Mouse (Mus musculus): ENCODE measurements around the gene Usp6nl. TPM values are rescaled to one million over a fixed set of nuclear protein-coding genes. Genes with fewer than 3 reads are reported as not detected.
A peak's percentile ranks its signal among the peaks of the same experiment; 100 is the strongest.

Gene Usp6nl
- total and polyA plus RNA-seq, 3 experiments, result 8.9 to 67.1 (median 24.8) TPM

GRCm38 (mm10) chr2:6336013-6336412 is 13.5 kb downstream of the Usp6nl start:
- no peaks in the 10 kb centered on the region for H3K27me3 ChIP-seq (ENCODE audit: control insufficient read depth in 1 of 2, insufficient read depth in 2 of 2, low read length in 2 of 2)
- peak; percentile 47; the same call in 1 of the 2 replicates for TF ChIP-seq GATA1 (IDR thresholded peaks at IDR 0.05; ENCODE audit: low read depth, low read length)
- TF ChIP-seq EP300 (IDR thresholded peaks at IDR 0.05; ENCODE audit: low read depth in 1 of 2, low read length in 2 of 2), result peak; percentile 47 to 61; a peak in 3 of 4 replicates
- TF ChIP-seq ETS1 (IDR thresholded peaks at IDR 0.05; ENCODE audit: low read depth, low read length), result peak; percentile 66
- TF ChIP-seq E2F4 (IDR thresholded peaks at IDR 0.05; ENCODE audit: borderline replicate concordance, low read depth, low read length), result no peak
- peak; percentile 65 for DNase-seq (ENCODE audit: low read depth, low spot score)
- peak overlapping the region; percentile 34 for H3K9ac ChIP-seq (ENCODE audit: control insufficient read depth, low read depth, low read length, poor library complexity, severe bottlenecking)
- H3K79me2 ChIP-seq (ENCODE audit: control insufficient read depth, insufficient read depth, low read length, poor library complexity), result peaks cover 53% of the 10 kb centered on the region
- peak overlapping the region in 1 of 2 experiments; percentile 15; a peak in 2 of 4 replicates for H3K4me3 ChIP-seq (ENCODE audit: control insufficient read depth in 1 of 2, insufficient read depth in 1 of 2, low read depth in 2 of 2, low read length in 2 of 2)
- H3K27ac ChIP-seq (ENCODE audit: control insufficient read depth, low read depth, low read length), result peak overlapping the region; percentile 80
- H3K9me3 ChIP-seq (replicated peaks; ENCODE audit: insufficient read depth, low read length), result no peaks in the 10 kb centered on the region
- peaks cover 44 to 62% of the 10 kb centered on the region in 2 experiments for H3K4me1 ChIP-seq (ENCODE audit: control insufficient read depth in 1 of 2, insufficient read depth in 2 of 2, low read length in 2 of 2)
- peaks cover 11 to 67% of the 10 kb centered on the region in 2 experiments for H3K36me3 ChIP-seq (ENCODE audit: control insufficient read depth in 1 of 2, insufficient read depth in 2 of 2, low read length in 2 of 2)

- Histone ChIP-seq H3K4me1 (ENCODE audit: control insufficient read depth in 1 of 2, insufficient read depth in 2 of 2, low read length in 2 of 2) (peaks cover 41 to 58% of the 10 kb centered on the region in 2 experiments), H3K79me2 (ENCODE audit: control insufficient read depth, insufficient read depth, low read length, poor library complexity) (peaks cover 55% of the 10 kb centered on the region), H3K9ac (ENCODE audit: control insufficient read depth, low read depth, low read length, poor library complexity, severe bottlenecking) (peak overlapping the region; percentile 20), H3K27me3 (ENCODE audit: control insufficient read depth in 1 of 2, insufficient read depth in 2 of 2, low read length in 2 of 2) (no peaks in the 10 kb centered on the region), H3K36me3 (ENCODE audit: control insufficient read depth in 1 of 2, insufficient read depth in 2 of 2, low read length in 2 of 2) (peaks cover 11 to 62% of the 10 kb centered on the region in 2 experiments), H3K9me3 (replicated peaks; ENCODE audit: insufficient read depth, low read length) (no peaks in the 10 kb centered on the region), H3K4me3 (ENCODE audit: control insufficient read depth in 1 of 2, insufficient read depth in 1 of 2, low read depth in 2 of 2, low read length in 2 of 2) (peak overlapping the region in 1 of 2 experiments; percentile 15; a peak in 2 of 4 replicates), H3K27ac (ENCODE audit: control insufficient read depth, low read depth, low read length) (peak overlapping the region; percentile 80)
- no peak for DNase-seq (ENCODE audit: low read depth, low spot score)
- no peak for TF ChIP-seq USF2 (IDR thresholded peaks at IDR 0.05; ENCODE audit: borderline replicate concordance in 1 of 2, insufficient read depth in 1 of 2, low read depth in 1 of 2, low read length in 2 of 2)
- no peak for TF ChIP-seq SMC3 (IDR thresholded peaks at IDR 0.05; ENCODE audit: low read depth, low read length)
- no peak for TF ChIP-seq HCFC1 (IDR thresholded peaks at IDR 0.05; ENCODE audit: low read depth, low read length)
- TF ChIP-seq MYC (IDR thresholded peaks at IDR 0.05; ENCODE audit: low read depth, low read length), result no peak
- TF ChIP-seq KAT2A (conservative IDR thresholded peaks at IDR 0.05; ENCODE audit: low read depth, low read length), result no peak
- TF ChIP-seq POLR2AphosphoS5 (IDR thresholded peaks at IDR 0.05; ENCODE audit: borderline replicate concordance, low read depth, low read length), result no peak
- no peak for TF ChIP-seq MYB (IDR thresholded peaks at IDR 0.05; ENCODE audit: low read depth, low read length)
- no peak for TF ChIP-seq MAZ (IDR thresholded peaks at IDR 0.05; ENCODE audit: low read depth, low read length)
- TF ChIP-seq ZC3H11A (IDR thresholded peaks at IDR 0.05; ENCODE audit: low read depth, low read length), result no peak
- no peak for TF ChIP-seq TAL1 (IDR thresholded peaks at IDR 0.05; ENCODE audit: low read length)
- TF ChIP-seq NELFE (IDR thresholded peaks at IDR 0.05; ENCODE audit: low read depth, low read length), result no peak
- 0 out of 2 replicates have a peak, but pooled peaks have one; percentile 30 for TF ChIP-seq TCF12 (IDR thresholded peaks at IDR 0.05; ENCODE audit: low read depth, low read length)
- no peak for TF ChIP-seq MAFK (IDR thresholded peaks at IDR 0.05; ENCODE audit: borderline replicate concordance, low read depth, low read length)
- TF ChIP-seq ZKSCAN1 (IDR thresholded peaks at IDR 0.05; ENCODE audit: low read depth, low read length), result no peak
- TF ChIP-seq E2F4 (IDR thresholded peaks at IDR 0.05; ENCODE audit: borderline replicate concordance, low read depth, low read length), result no peak
- TF ChIP-seq NRF1 (IDR thresholded peaks at IDR 0.05; ENCODE audit: insufficient read depth, low read depth, low read length, poor library complexity, severe bottlenecking), result no peak
- no peak for TF ChIP-seq SIN3A (IDR thresholded peaks at IDR 0.05; ENCODE audit: low read length)
- TF ChIP-seq BHLHE40 (IDR thresholded peaks at IDR 0.05; ENCODE audit: borderline replicate concordance, low read depth, low read length), result no peak
- no peak for TF ChIP-seq ZNF384 (IDR thresholded peaks at IDR 0.05; ENCODE audit: low read depth, low read length)
- no peak for TF ChIP-seq ZMIZ1 (IDR thresholded peaks at IDR 0.05; ENCODE audit: low read depth, low read length)
- no peak for TF ChIP-seq RAD21 (IDR thresholded peaks at IDR 0.05; ENCODE audit: low read depth, low read length)
- no peak for TF ChIP-seq GABPA (IDR thresholded peaks at IDR 0.05; ENCODE audit: low read depth, low read length)
- TF ChIP-seq USF1 (IDR thresholded peaks at IDR 0.05; ENCODE audit: low read depth, low read length), result 0 out of 2 replicates have a peak, but pooled peaks have one; percentile 3
- no peak for TF ChIP-seq CHD1 (IDR thresholded peaks at IDR 0.05; ENCODE audit: low read depth, low read length)
- no peak for TF ChIP-seq MAX (IDR thresholded peaks at IDR 0.05; ENCODE audit: low read length)
- TF ChIP-seq UBTF (IDR thresholded peaks at IDR 0.05; ENCODE audit: borderline replicate concordance, insufficient read depth, low read depth, low read length), result no peak
- TF ChIP-seq MXI1 (IDR thresholded peaks at IDR 0.05; ENCODE audit: low read depth, low read length), result no peak
- peak; percentile 53; the same call in 1 of the 2 replicates for TF ChIP-seq GATA1 (IDR thresholded peaks at IDR 0.05; ENCODE audit: low read depth, low read length)
- TF ChIP-seq ELF1 (IDR thresholded peaks at IDR 0.05; ENCODE audit: low read depth, low read length), result no peak
Observed at GRCm38 (mm10) chr2:6336649-6337048, 14.2 kb downstream of the Usp6nl start.
